Mouse (Mus musculus) liver, embryonic 14.5 days (tissue): Measurements from ENCODE around the gene Elane. TPM values are rescaled to one million over a fixed set of nuclear protein-coding genes. Genes with fewer than 3 reads are reported as not detected.
A peak's percentile ranks its signal among the peaks of the same experiment; 100 is the strongest.

Source experiments
- ATAC-seq: fragments of 200-750 bp; cut with Nextera tagmentation; 2 replicates; pipeline ENCODE4 v1.8.0; 2017; ENCODE audit warnings: moderate number of reproducible peaks, mild to moderate bottlenecking, moderate library complexity; ENCODE audit not compliant: insufficient read depth
- DNase-seq, 3 experiments: peaks; one replicate each; pipeline ENCODE4 v3.0.0-alpha.2; 2012 to 2013; ENCODE audit warnings: low read depth in 3 of 3, low spot score in 3 of 3
- H3K27ac ChIP-seq: fragments of 300-500 bp; sonication (generic); 2 replicates; pipeline ENCODE4 v1.5.1; 2014; ENCODE audit warnings: moderate library complexity, mild to moderate bottlenecking, control low read depth, inconsistent platforms
- H3K27me3 ChIP-seq: fragments of 300-500 bp; sonication (generic); 2 replicates; pipeline ENCODE4 v1.6.1; 2014; ENCODE audit warnings: mild to moderate bottlenecking, low read length, moderate library complexity; ENCODE audit not compliant: control insufficient read depth, insufficient read depth
- H3K36me3 ChIP-seq: fragments of 300-500 bp; sonication (generic); replicated peaks from 2 replicates; pipeline ENCODE4 v1.6.1; 2014; ENCODE audit warnings: low read depth; ENCODE audit not compliant: control insufficient read depth, insufficient read depth
- H3K4me1 ChIP-seq, 2 experiments: fragments of 200-500 bp in 1 of 2; fragments of 300-500 bp in 1 of 2; sonication (generic) in 1 of 2; replicated peaks; 2 replicates each; pipeline ENCODE4 v1.6.1; 2012 to 2014; ENCODE audit warnings: antibody characterized with exemption in 1 of 2, inconsistent platforms in 1 of 2, low read length in 1 of 2; ENCODE audit not compliant: control insufficient read depth in 2 of 2, insufficient read depth in 2 of 2
- H3K4me2 ChIP-seq: fragments of 300-500 bp; sonication (generic); 2 replicates; pipeline ENCODE4 v1.6.1; 2014; ENCODE audit warnings: low read depth, mild to moderate bottlenecking, control low read depth, moderate library complexity
- H3K4me3 ChIP-seq, 2 experiments: fragments of 200-500 bp in 1 of 2; fragments of 300-500 bp in 1 of 2; sonication (generic) in 1 of 2; 2 replicates each; pipeline ENCODE4 v1.5.1; 2012 to 2014; ENCODE audit warnings: low read depth in 2 of 2, low read length in 2 of 2, mild to moderate bottlenecking in 2 of 2, control low read depth in 1 of 2, inconsistent platforms in 1 of 2, moderate library complexity in 1 of 2; ENCODE audit not compliant: insufficient read depth in 1 of 2
- H3K9ac ChIP-seq: fragments of 300-500 bp; sonication (generic); replicated peaks from 2 replicates; pipeline ENCODE4 v1.6.1; 2014; ENCODE audit warnings: mild to moderate bottlenecking, control low read depth, moderate library complexity
- H3K9me3 ChIP-seq: fragments of 300-500 bp; sonication (generic); 2 replicates; pipeline ENCODE4 v1.6.1; 2016; ENCODE audit warnings: low read length, mixed read lengths; ENCODE audit not compliant: control insufficient read depth
- CTCF ChIP-seq: IDR thresholded peaks from 2 replicates; pipeline ENCODE4 v1.5.1; 2016; ENCODE audit warnings: antibody characterized with exemption, low read depth, control low read depth
- EP300 ChIP-seq: IDR thresholded peaks from 2 replicates; pipeline ENCODE4 v1.6.1; 2016; ENCODE audit warnings: antibody characterized with exemption, low read depth
- WGBS: fragments of 180-500 bp; shearing (Covaris S2); extraction: QIAGEN DNeasy Blood & Tissue Kit; methylation state at CpG from one replicate; pipeline ENCODE4 v1.1.7; 2014; ENCODE audit not compliant: insufficient replicate concordance; 5-methylcytosine and 5-hydroxymethylcytosine counted together
- polyA plus RNA-seq, 2 experiments: library from polyadenylated mRNA; depleted of rRNA in 1 of 2; stranded (reverse) in 1 of 2; unstranded in 1 of 2; fragments of >200 nt; fragmentation: Nextera tagmentation in 1 of 2; extraction: Ambion mirVana in 1 of 2; gene quantifications; 2 replicates each; pipeline versions ENCODE4 v1.2.1 to v1.2.3; 2012 to 2014

The Elane gene
- polyA plus RNA-seq, 2 experiments, result 52.2 to 151 TPM

DNA sequence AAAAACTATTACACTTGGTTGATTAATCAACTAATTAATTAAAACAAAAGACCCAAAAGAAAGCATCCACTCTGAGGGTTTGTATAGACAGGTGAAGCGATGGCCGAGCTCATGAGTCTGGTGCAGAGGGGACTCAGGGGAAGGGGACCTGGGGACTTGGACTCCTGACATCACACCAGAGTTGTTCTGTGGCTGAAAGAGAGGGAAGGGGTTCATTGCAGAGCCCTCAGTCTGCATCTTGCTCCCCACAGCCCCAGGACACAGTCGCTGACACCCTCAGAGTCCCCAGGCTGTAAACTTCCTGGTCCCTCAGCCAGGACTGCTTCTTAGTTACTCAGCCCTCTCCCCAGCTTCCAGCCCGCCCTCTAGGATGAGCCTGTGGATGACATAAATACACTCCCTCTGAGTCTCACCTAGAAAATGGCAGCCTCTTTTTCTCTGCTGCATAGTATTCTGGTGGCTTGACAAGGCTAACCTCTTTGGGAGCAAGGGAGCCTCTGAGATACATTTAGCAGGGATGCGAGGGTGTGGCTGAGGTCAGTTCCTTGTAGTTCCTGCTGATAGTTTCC lies 31.6 kb downstream of the Elane start:
- Histone ChIP-seq H3K9me3 (no peaks in the 10 kb centered on the region), H3K27me3 (peaks cover 49% of the 10 kb centered on the region), H3K4me3 (peak overlapping the region in 1 of 2 experiments; percentile 69; a peak in 1 of 4 replicates), H3K4me2 (peak overlapping the region; percentile 94), H3K27ac (no peak overlapping the region), H3K36me3 (no peaks in the 10 kb centered on the region), H3K4me1 (peaks cover 23 to 29% of the 10 kb centered on the region in 2 experiments), H3K9ac (peak overlapping the region; percentile 83; the same call in 1 of the 2 replicates)
- TF ChIP-seq EP300 (no peak), CTCF (no peak)
- DNase-seq, result no peak
- ATAC-seq, result no peak
- 67% methylated on average over 5 of the region's 5 CpGs for WGBS

DNA sequence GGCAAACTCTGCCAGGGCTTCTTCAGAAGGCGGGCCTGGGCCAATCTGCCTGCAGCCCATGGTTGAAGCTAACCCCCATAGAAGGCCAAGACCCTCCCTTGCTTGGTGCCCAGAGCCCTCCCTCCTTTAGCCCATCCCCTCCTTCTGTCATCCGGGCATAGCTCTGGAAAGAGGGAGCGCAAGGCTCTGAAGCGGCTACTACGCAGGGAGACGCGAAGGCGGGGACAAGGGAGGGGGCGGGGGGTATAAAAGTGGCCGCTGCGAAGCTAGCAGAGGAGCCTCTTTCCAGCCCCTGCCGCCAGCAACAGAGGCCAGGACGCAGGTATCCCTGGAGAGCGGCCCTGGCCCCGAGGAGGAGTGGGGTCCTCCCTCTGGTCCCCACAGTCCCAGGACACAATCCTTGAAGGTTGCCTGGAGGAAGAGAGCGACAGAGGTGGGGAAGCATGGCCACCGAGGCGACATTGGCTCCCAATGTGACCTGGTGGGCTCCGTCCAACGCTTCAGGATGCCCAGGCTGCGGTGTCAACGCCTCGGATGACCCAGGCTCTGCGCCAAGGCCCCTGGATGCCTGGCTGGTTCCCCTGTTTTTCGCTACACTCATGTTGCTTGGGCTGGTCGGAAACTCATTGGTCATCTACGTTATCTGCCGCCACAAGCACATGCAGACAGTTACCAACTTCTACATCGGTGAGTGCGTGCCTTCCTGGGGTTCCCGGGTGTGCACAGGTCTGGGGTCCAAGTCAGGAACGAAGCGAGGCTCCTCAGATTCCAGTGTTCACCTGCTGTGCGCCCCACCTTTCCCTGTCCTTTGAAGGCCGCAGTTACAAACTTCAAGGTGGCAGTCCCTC lies 32.4 kb downstream of the Elane start:
- Histone ChIP-seq H3K36me3 (no peaks in the 10 kb centered on the region), H3K4me3 (no peak overlapping the region), H3K4me2 (peak overlapping the region; percentile 20; the same call in 1 of the 2 replicates), H3K9ac (no peak overlapping the region), H3K4me1 (peaks cover 23 to 29% of the 10 kb centered on the region in 2 experiments), H3K27ac (no peak overlapping the region), H3K27me3 (peaks cover 49% of the 10 kb centered on the region), H3K9me3 (no peaks in the 10 kb centered on the region)
- 16% methylated on average over 35 of the region's 35 CpGs for WGBS
- ATAC-seq, result no peak
- no peak for DNase-seq
- TF ChIP-seq CTCF, result no peak
- TF ChIP-seq EP300, result no peak

DNA sequence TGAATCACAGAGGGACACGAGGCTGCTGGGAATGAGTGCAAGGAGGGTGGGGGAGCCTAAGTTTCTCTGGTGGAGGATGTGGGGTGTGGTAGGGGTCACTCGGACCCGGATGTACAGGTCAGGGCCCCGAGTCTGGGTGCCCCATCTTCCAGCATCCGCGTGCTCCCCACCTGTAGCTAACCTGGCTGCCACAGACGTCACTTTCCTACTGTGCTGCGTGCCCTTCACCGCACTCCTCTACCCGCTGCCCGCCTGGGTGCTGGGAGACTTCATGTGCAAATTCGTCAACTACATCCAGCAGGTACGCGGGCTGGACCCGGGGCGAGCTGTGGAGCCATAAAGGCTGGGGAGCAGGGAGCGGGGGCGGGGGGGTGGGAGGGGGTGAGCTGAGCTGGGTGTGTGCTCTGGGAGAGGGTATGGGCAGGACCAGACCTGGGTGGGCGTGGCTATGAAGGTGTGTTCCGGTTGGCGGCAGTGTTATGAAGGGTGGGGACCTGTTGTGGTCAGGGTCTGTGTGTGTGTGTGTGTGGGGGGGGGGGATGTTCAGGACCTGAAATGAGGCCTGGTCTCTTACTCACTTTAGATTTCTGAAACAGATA lies 33.3 kb downstream of the Elane start:
- H3K4me3 ChIP-seq, result no peak overlapping the region
- DNase-seq, result no peak
- 12% methylated on average over 21 of the region's 21 CpGs for WGBS
- TF ChIP-seq CTCF, result no peak
- no peak for TF ChIP-seq EP300
- peaks cover 14 to 22% of the 10 kb centered on the region in 2 experiments for H3K4me1 ChIP-seq
- no peaks in the 10 kb centered on the region for H3K36me3 ChIP-seq
- ATAC-seq, result no peak
- H3K27me3 ChIP-seq, result peaks cover 49% of the 10 kb centered on the region
- no peak overlapping the region for H3K9ac ChIP-seq
- no peak overlapping the region for H3K27ac ChIP-seq
- no peak overlapping the region for H3K4me2 ChIP-seq
- H3K9me3 ChIP-seq, result no peaks in the 10 kb centered on the region

DNA sequence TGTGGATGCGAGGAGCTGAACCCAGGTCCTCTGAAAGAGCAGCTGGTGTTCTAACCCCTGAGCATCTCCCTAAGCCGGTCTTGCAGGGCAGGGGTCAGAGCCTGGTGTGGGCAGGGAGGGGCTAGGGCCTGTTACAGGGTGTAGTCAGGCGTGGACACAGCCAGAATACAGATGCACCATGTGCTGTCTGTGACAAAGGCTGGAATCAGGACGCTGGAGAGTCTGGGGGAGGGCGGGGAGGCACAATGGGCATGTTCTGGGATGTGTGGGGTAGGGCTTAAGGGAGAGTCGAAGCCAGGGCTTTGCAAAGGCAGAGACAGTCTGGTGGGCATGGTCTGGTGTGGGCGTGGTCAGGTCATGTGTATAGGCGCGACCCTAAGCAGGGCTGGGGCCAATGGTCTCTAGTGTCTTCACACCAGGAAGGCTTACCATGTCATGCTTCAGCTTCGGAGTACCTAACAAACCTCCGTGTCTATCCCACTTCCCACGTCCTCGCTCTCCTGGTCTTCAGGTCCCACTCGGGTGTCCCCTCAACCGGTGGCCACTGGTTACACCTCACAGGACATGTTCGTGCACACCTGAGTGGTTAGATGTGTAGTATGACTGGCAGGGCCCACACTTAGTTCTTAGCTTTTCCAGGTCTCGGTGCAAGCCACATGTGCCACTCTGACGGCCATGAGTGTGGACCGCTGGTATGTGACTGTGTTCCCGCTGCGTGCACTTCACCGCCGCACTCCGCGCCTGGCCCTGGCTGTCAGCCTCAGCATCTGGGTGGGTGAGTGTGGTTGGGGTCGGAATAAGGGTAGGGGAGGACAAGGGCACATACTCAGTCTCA lies 34.2 kb downstream of the Elane start:
- Histone ChIP-seq H3K4me2 (no peak overlapping the region), H3K9ac (no peak overlapping the region), H3K36me3 (no peaks in the 10 kb centered on the region), H3K4me3 (no peak overlapping the region), H3K9me3 (no peaks in the 10 kb centered on the region), H3K27me3 (peaks cover 49% of the 10 kb centered on the region), H3K27ac (no peak overlapping the region), H3K4me1 (peaks cover 5 to 14% of the 10 kb centered on the region in 2 experiments)
- WGBS, result 28% methylated on average over 26 of the region's 26 CpGs
- ATAC-seq (no peak), DNase-seq (no peak)
- TF ChIP-seq CTCF (no peak), EP300 (no peak)
